Mouse (Mus musculus) E14TG2a.4 (cell line): ENCODE results near the gene Cplx3.

Experiments
- CTCF ChIP-seq: conservative IDR thresholded peaks from 2 replicates; pipeline ENCODE4 v1.5.1; 2014; ENCODE audit warnings: low read length
- POU5F1 ChIP-seq: IDR thresholded peaks from 2 replicates; pipeline ENCODE4 v1.6.1; 2014; ENCODE audit warnings: low read length, borderline replicate concordance

DNA sequence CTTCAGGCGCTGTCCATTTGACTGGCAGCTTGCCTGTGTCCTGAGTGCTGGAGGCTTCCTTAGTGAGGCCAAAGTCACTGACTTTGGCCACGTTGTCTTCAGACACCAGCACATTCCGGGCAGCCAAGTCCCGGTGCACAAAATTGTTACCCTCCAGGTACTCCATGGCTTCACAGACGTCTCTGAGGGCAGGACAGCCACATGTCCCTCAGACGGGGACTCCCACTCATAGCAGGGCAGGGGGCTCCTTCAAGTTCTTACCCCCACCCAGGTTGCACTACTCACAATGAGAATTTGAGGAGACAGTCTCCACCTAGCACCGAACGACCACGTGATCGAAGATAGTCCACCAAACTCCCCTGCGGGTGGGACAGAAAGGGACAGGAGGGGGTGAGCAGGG is 21.8 kb upstream of the Cplx3 start:
- TF ChIP-seq CTCF: no peak
- no peak for TF ChIP-seq POU5F1
